Mouse (Mus musculus) ZHBTc4 (cell line): ENCODE measurements at regions not wholly inside any gene's neighbourhood (a gene's known extent, or its start where the extent isn't known, plus 50 kb on each side); places are given as distances from the start of the nearest gene placed in this dataset.

Experiments used
- DNase-seq: peaks from one replicate; pipeline ENCODE4 v3.0.0-alpha.2; 2011; ENCODE audit warnings: low read depth, low spot score

GRCm38 (mm10) chr7:83245867-83246266 is 338.9 kb upstream of the Tmc3 start:
- no peak for DNase-seq

- no peak for DNase-seq
These were observed 332.6 kb upstream of the Tmc3 start for GRCm38 (mm10) chr7:83251995-83252563.

- no peak for DNase-seq
These were observed 331.7 kb upstream of the Tmc3 start for GRCm38 (mm10) chr7:83253001-83253400.

- DNase-seq: no peak
These were observed 331.3 kb upstream of the Tmc3 start for GRCm38 (mm10) chr7:83253432-83253831.

- no peak for DNase-seq
These were observed 330.3 kb upstream of the Tmc3 start for GRCm38 (mm10) chr7:83254411-83254810.

GRCm38 (mm10) chr7:83256236-83256784 is 328.4 kb upstream of the Tmc3 start:
- no peak for DNase-seq

GRCm38 (mm10) chr7:83258363-83258916 is 326.3 kb upstream of the Tmc3 start:
- DNase-seq: no peak

- DNase-seq: no peak
These were observed 323.2 kb upstream of the Tmc3 start for GRCm38 (mm10) chr7:83261489-83261888.

GRCm38 (mm10) chr7:83289915-83290773 is 294.6 kb upstream of the Tmc3 start:
- DNase-seq: no peak

- DNase-seq: no peak
These were observed 277.6 kb upstream of the Tmc3 start for GRCm38 (mm10) chr7:83307112-83307511.

GRCm38 (mm10) chr7:83312172-83312571 is 272.6 kb upstream of the Tmc3 start:
- no peak for DNase-seq

GRCm38 (mm10) chr7:83329809-83330412 is 254.8 kb upstream of the Tmc3 start:
- no peak for DNase-seq

GRCm38 (mm10) chr7:83347103-83347754 is 237.5 kb upstream of the Tmc3 start:
- no peak for DNase-seq

GRCm38 (mm10) chr7:83369191-83369590 is 215.5 kb upstream of the Tmc3 start:
- DNase-seq: no peak

- no peak for DNase-seq
These were observed 215.1 kb upstream of the Tmc3 start for GRCm38 (mm10) chr7:83369605-83370004.

- no peak for DNase-seq
These were observed 207.9 kb upstream of the Tmc3 start for GRCm38 (mm10) chr7:83376826-83377225.

- DNase-seq: no peak
These were observed 203.1 kb upstream of the Tmc3 start for GRCm38 (mm10) chr7:83381381-83382181.

GRCm38 (mm10) chr7:83382803-83383363 is 201.8 kb upstream of the Tmc3 start:
- peak; percentile 29 for DNase-seq

- no peak for DNase-seq
These were observed 193.3 kb upstream of the Tmc3 start for GRCm38 (mm10) chr7:83391388-83391787.

- no peak for DNase-seq
These were observed 192.5 kb upstream of the Tmc3 start for GRCm38 (mm10) chr7:83392181-83392580.
